Mouse (Mus musculus) embryonic facial prominence, embryonic 12.5 days (tissue): ENCODE measurements around the gene Gpr15. TPM values are rescaled to one million over a fixed set of nuclear protein-coding genes. Genes with fewer than 3 reads are reported as not detected.

Experiments
- ATAC-seq: fragments of 200-750 bp; cut with Nextera tagmentation; 2 replicates; pipeline ENCODE4 v1.8.0; 2017; ENCODE audit not compliant: insufficient number of reproducible peaks, insufficient read depth, low FRiP score, low TSS enrichment
- H3K27ac ChIP-seq: fragments of 300-500 bp; sonication (generic); 2 replicates; pipeline ENCODE4 v1.5.1; 2016; ENCODE audit warnings: mild to moderate bottlenecking
- H3K27me3 ChIP-seq: fragments of 300-500 bp; sonication (generic); 2 replicates; pipeline ENCODE4 v1.6.1; 2016; ENCODE audit warnings: mild to moderate bottlenecking, moderate library complexity
- H3K36me3 ChIP-seq: fragments of 300-500 bp; sonication (generic); 2 replicates; pipeline ENCODE4 v1.6.1; 2016; ENCODE audit warnings: mild to moderate bottlenecking
- H3K4me1 ChIP-seq: fragments of 300-500 bp; sonication (generic); 2 replicates; pipeline ENCODE4 v1.6.1; 2016
- H3K4me2 ChIP-seq: fragments of 300-500 bp; sonication (generic); replicated peaks from 2 replicates; pipeline ENCODE4 v1.6.1; 2016; ENCODE audit warnings: mild to moderate bottlenecking, moderate library complexity
- H3K4me3 ChIP-seq: fragments of 300-500 bp; sonication (generic); 2 replicates; pipeline ENCODE4 v1.5.1; 2016; ENCODE audit warnings: mild to moderate bottlenecking
- H3K9ac ChIP-seq: fragments of 300-500 bp; sonication (generic); 2 replicates; pipeline ENCODE4 v1.6.1; 2016; ENCODE audit warnings: mild to moderate bottlenecking, moderate library complexity
- H3K9me3 ChIP-seq: fragments of 300-500 bp; sonication (generic); 2 replicates; pipeline ENCODE4 v1.6.1; 2016; ENCODE audit warnings: mild to moderate bottlenecking, moderate library complexity
- WGBS: fragments of 180-500 bp; shearing (Covaris S2); methylation state at CpG from one replicate; pipeline ENCODE4 v1.1.7; 2016; 5-methylcytosine and 5-hydroxymethylcytosine counted together
- polyA plus RNA-seq: library from polyadenylated mRNA; unstranded; fragments of >200 nt; fragmentation: Nextera tagmentation; extraction: Ambion mirVana; gene quantifications from 2 replicates; pipeline ENCODE4 v1.2.1, GENCODE M21; 2016

The Gpr15 gene
- polyA plus RNA-seq, 1 experiment from 2014 or later, result not detected

DNA sequence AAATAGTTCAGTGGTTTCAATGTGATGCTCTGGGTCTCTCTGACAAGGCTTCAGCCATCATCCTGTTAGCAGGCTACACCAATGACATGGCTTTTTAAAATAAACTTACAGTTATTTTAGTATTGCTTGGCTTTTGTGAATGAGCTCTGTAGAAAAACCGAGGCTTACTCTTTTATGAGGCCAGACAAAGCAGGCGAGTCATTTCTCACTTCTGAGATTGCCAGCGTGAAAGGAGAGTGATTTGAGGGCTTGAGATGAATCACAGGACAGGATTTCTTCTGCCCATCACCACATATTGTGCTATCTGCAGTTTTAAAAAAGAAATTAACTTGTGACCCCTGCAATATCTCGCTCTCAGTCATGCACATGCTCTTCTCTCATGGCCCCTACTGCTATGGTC lies 3.9 kb downstream of the Gpr15 start:
- Histone ChIP-seq H3K9ac (no peak overlapping the region), H3K27me3 (no peaks in the 10 kb centered on the region), H3K4me1 (no peaks in the 10 kb centered on the region), H3K9me3 (no peaks in the 10 kb centered on the region), H3K4me2 (no peak overlapping the region), H3K36me3 (no peaks in the 10 kb centered on the region), H3K27ac (no peak overlapping the region), H3K4me3 (no peak overlapping the region)
- ATAC-seq, result no peak
- 79% methylated on average over 4 of the region's 4 CpGs for WGBS

GRCm38 (mm10) chr16:58713128-58713527 lies 5.7 kb downstream of the Gpr15 start:
- Histone ChIP-seq H3K4me1 (no peaks in the 10 kb centered on the region), H3K27ac (no peak overlapping the region), H3K27me3 (no peaks in the 10 kb centered on the region), H3K4me3 (no peak overlapping the region), H3K36me3 (no peaks in the 10 kb centered on the region), H3K9me3 (no peaks in the 10 kb centered on the region), H3K9ac (no peak overlapping the region), H3K4me2 (no peak overlapping the region)
- 93% methylated on average over 1 of the region's 1 CpGs for WGBS
- no peak for ATAC-seq

GRCm38 (mm10) chr16:58712221-58712620 lies 6.6 kb downstream of the Gpr15 start:
- Histone ChIP-seq H3K9ac (no peak overlapping the region), H3K9me3 (no peaks in the 10 kb centered on the region), H3K4me3 (no peak overlapping the region), H3K27ac (no peak overlapping the region), H3K4me1 (no peaks in the 10 kb centered on the region), H3K36me3 (no peaks in the 10 kb centered on the region), H3K4me2 (no peak overlapping the region), H3K27me3 (no peaks in the 10 kb centered on the region)
- ATAC-seq, result no peak
- 58% methylated on average over 8 of the region's 8 CpGs for WGBS

DNA sequence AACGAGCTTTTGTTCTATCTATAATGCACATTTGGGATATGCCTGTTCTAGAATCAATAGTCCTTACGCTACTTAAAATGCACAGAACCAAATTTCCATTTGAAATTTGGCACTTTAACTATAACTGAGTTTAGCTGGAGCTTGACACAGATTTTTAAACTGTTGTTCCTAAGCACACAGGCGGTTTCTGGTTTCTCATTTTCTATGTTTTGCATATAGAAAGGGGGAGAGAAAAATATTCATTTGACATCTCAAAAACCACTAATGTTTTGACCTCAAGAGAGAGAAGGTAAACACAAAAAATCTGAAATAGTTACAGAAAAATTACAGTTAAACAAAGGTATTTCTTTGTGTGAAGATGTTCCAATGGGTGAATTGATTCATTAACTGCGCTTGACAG lies 9.3 kb downstream of the Gpr15 start:
- H3K4me1 ChIP-seq, result no peaks in the 10 kb centered on the region
- 65% methylated on average over 4 of the region's 4 CpGs for WGBS
- H3K27me3 ChIP-seq, result no peaks in the 10 kb centered on the region
- H3K27ac ChIP-seq, result no peak overlapping the region
- no peak for ATAC-seq
- H3K4me2 ChIP-seq, result no peak overlapping the region
- no peak overlapping the region for H3K4me3 ChIP-seq
- H3K9ac ChIP-seq, result no peak overlapping the region
- no peaks in the 10 kb centered on the region for H3K36me3 ChIP-seq
- no peaks in the 10 kb centered on the region for H3K9me3 ChIP-seq

DNA sequence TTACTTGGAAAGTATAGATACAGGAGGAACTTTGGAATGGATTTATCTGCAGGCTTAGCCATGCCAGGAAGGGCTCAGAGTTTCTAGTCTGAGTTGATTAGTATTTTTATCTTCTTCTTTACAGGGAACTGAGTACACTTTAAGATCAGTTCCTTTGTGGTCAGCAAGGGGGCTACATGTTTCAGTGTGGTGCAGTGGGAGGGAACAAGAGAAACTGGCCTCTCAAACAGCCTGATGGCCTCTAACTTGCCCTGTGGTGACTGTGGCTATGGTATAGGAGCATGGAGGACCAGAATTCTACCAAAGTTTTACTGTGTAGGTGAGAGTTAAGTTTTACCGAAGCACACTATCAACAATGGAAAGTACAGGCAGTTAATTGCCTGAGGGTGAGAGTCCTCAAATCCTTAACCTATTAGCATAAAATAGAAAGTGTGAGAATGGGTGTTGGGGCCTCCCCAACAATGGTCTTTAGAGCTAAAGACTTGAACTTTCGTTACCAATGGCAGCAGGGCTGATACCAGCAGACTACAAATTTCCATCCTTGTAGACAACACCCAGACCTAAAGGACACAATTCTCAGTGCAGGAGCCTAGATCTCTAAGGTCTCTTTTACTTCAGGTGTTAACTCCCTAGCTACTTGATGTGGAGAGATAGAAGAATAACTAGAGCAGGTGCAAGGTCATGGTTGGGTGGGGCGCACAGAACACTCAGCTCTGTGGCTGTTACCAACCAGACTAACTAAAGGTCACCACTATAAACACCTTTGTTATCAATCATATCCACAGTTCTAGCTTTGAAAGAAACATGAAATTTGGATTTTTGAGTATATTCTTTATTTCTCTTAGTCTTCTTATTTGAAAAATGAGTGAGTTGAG lies 10.0 kb downstream of the Gpr15 start:
- no peak for ATAC-seq
- WGBS, result 84% methylated on average over 3 of the region's 3 CpGs
- Histone ChIP-seq H3K9me3 (no peaks in the 10 kb centered on the region), H3K4me2 (no peak overlapping the region), H3K27ac (no peak overlapping the region), H3K36me3 (no peaks in the 10 kb centered on the region), H3K4me1 (no peaks in the 10 kb centered on the region; the same call in 1 of the 2 replicates), H3K27me3 (no peaks in the 10 kb centered on the region), H3K9ac (no peak overlapping the region), H3K4me3 (no peak overlapping the region)

DNA sequence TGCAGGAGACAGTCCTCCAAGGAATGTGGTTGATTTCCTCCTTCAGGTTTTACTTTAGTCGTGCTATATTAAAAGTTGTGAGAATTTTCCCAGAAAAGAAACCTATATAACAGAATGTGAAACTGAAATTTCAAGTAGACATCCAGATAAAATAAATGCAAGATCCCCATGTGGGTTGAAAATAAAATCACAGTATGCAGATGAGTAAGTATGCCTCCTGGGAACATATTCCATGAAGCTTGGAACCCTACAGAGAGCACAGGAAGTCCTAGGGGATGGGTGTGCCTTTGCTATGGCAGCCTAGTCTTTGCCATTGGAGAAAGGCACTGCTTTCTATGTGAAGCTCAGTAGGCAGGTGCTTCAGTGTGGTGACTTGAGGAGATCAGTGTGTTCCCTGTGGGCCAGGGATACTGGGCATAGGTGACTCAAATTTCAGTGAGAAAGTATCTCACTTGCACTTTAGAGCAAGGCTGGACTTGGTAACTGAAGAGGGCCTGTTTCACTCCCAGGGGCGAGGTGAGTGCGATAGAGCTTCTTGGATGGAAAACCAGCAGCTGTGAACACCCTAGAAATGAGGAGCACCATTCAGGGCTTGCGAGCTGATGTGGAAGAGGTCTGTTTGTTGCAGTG lies 11.5 kb downstream of the Gpr15 start:
- H3K27me3 ChIP-seq, result no peaks in the 10 kb centered on the region
- no peaks in the 10 kb centered on the region; the same call in 1 of the 2 replicates for H3K4me1 ChIP-seq
- no peak overlapping the region for H3K4me3 ChIP-seq
- no peak overlapping the region for H3K4me2 ChIP-seq
- no peak for ATAC-seq
- H3K9ac ChIP-seq, result no peak overlapping the region
- H3K9me3 ChIP-seq, result no peaks in the 10 kb centered on the region
- 89% methylated on average over 4 of the region's 4 CpGs for WGBS
- H3K36me3 ChIP-seq, result no peaks in the 10 kb centered on the region
- H3K27ac ChIP-seq, result no peak overlapping the region

GRCm38 (mm10) chr16:58704999-58705398 lies 13.9 kb downstream of the Gpr15 start:
- no peak for ATAC-seq
- no peaks in the 10 kb centered on the region for H3K27me3 ChIP-seq
- no peaks in the 10 kb centered on the region; the same call in 1 of the 2 replicates for H3K4me1 ChIP-seq
- no peaks in the 10 kb centered on the region for H3K9me3 ChIP-seq
- no peak overlapping the region for H3K27ac ChIP-seq
- no peaks in the 10 kb centered on the region for H3K36me3 ChIP-seq
- no peak overlapping the region for H3K4me2 ChIP-seq
- no peak overlapping the region for H3K4me3 ChIP-seq
- H3K9ac ChIP-seq, result no peak overlapping the region

GRCm38 (mm10) chr16:58703382-58704124 lies 15.3 kb downstream of the Gpr15 start:
- no peaks in the 10 kb centered on the region for H3K36me3 ChIP-seq
- no peaks in the 10 kb centered on the region for H3K27me3 ChIP-seq
- no peak overlapping the region for H3K4me3 ChIP-seq
- H3K9me3 ChIP-seq, result no peaks in the 10 kb centered on the region
- no peaks in the 10 kb centered on the region; the same call in 1 of the 2 replicates for H3K4me1 ChIP-seq
- H3K27ac ChIP-seq, result no peak overlapping the region
- no peak overlapping the region for H3K4me2 ChIP-seq
- no peak for ATAC-seq
- H3K9ac ChIP-seq, result no peak overlapping the region
- 25% methylated on average over 10 of the region's 10 CpGs for WGBS

DNA sequence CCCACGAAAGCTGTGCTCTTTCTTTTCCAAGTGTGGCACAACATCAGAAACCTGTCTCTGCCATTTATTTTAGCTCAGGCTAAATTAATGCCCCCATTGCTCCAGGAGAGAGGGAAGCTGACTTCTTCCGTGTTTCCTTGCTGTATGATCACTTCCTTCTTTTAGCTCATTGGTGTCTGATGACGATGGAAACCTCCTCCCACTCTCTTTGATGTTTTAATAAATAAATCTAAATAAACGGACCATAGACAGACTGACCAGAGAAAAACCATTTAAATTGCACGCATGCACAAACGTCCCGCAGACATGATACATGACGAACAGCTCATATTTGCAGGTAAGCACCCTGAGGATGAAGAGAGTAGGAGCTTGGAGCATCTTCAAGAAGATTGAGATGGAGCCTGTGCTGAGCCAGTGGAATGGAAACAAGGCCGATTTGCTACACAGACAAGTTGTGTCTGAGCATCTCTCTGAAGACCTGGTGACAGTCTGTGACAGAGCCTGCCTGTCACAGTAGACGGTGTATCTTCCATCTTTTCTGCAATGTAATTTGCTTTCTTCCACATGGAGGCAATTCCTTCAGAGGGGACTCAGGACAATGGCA lies 16.4 kb downstream of the Gpr15 start:
- WGBS, result 84% methylated on average over 10 of the region's 10 CpGs
- H3K27me3 ChIP-seq, result no peaks in the 10 kb centered on the region
- no peaks in the 10 kb centered on the region for H3K9me3 ChIP-seq

DNA sequence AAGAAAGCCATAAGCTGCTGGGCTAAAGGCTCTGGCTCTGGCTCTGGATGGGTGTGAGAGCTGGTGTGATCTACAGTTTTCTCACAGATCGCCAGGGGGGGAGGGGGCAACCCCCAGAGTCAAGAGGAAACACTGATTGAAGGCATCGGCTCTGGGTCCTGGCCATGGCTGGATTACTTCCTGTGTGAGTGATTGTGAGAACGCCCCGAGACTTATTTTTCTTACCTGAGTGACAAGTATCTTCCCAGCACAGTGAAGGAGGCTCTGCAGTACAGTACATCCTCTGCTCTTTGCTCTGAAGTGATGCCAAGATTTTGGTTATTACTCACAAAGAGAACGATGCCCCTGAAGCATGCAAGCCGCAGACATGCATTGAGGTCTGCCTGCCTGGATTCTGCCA lies 17.1 kb downstream of the Gpr15 start:
- Histone ChIP-seq H3K9ac (no peak overlapping the region), H3K9me3 (no peaks in the 10 kb centered on the region), H3K4me3 (no peak overlapping the region), H3K36me3 (no peaks in the 10 kb centered on the region), H3K27me3 (no peaks in the 10 kb centered on the region), H3K4me2 (no peak overlapping the region), H3K27ac (no peak overlapping the region), H3K4me1 (no peaks in the 10 kb centered on the region; the same call in 1 of the 2 replicates)
- WGBS, result 54% methylated on average over 6 of the region's 6 CpGs
- no peak for ATAC-seq

More for the DNA sequence above, 16.4 kb downstream of the Gpr15 start:
- H3K4me3 ChIP-seq, result no peak overlapping the region
- no peaks in the 10 kb centered on the region; the same call in 1 of the 2 replicates for H3K4me1 ChIP-seq
- ATAC-seq, result no peak
- no peak overlapping the region for H3K4me2 ChIP-seq
- H3K27ac ChIP-seq, result no peak overlapping the region
- no peaks in the 10 kb centered on the region for H3K36me3 ChIP-seq
- no peak overlapping the region for H3K9ac ChIP-seq

DNA sequence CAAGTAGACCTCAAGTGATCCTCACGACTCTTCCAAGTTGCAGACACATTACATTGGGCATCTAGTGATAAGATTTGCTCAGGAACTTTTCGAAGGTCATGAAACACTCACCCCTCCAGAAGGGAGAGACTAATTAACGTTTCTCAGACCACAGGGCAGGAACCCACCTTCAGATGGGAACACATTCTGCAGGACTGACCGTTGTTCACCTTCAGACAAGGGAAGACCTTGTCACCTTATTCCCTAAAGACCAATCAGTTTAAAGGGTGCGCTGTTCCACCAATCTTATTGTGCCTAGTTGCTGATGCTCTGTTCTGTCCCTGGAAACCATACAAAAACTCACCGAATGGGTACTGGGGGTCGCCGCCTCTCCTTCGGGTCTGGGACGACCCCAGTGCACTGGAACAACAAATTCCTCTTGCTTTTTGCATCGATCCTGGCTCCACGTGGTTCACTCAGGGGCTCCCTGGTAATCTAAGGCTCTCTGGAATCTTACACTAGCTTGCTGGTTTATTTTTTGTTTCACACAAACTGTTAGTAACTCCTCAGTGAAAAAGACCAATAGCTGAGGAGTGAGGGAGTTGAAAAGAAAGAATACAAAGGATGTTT lies 17.9 kb downstream of the Gpr15 start:
- WGBS, result 81% methylated on average over 12 of the region's 12 CpGs
- H3K4me2 ChIP-seq, result no peak overlapping the region
- no peaks in the 10 kb centered on the region for H3K27me3 ChIP-seq
- no peak overlapping the region for H3K27ac ChIP-seq
- H3K4me1 ChIP-seq, result no peaks in the 10 kb centered on the region; the same call in 1 of the 2 replicates
- H3K4me3 ChIP-seq, result no peak overlapping the region
- no peak for ATAC-seq
- H3K9ac ChIP-seq, result no peak overlapping the region
- H3K36me3 ChIP-seq, result no peaks in the 10 kb centered on the region
- no peaks in the 10 kb centered on the region for H3K9me3 ChIP-seq
